In genomic region chr6:4417247-4417709, GRCm38 (mm10) we compare ENCODE assay signal across 8 mouse cellular contexts.
DNase-seq lines count a peak whose midpoint lies in the region; ATAC-seq lines count a peak whose summit lies in the region.

No protein-coding gene starts in this region.

- H3K27me3 ChIP-seq in forebrain, embryonic 12.5 days = no peaks in the 10 kb centered on the region
- no peaks in the 10 kb centered on the region for H3K27me3 ChIP-seq in hindbrain, embryonic 14.5 days (ENCODE audit: control insufficient read depth, insufficient read depth, low read length)

- WGBS in forebrain, embryonic 12.5 days = 31% methylated on average over 6 of the region's 6 CpGs
- 32% methylated on average over 6 of the region's 6 CpGs for WGBS in hindbrain, embryonic 14.5 days

- peak; percentile 7 for DNase-seq in ovary, adult 18-20 months (ENCODE audit: low spot score)
- DNase-seq in ovary, postnatal 10 days (ENCODE audit: low spot score) = no peak
- DNase-seq in hindbrain, embryonic 14.5 days (ENCODE audit: low spot score) = peak; percentile 67
- DNase-seq in lung, postnatal 14 days = peak; percentile 10
- DNase-seq in frontal cortex, adult 2 months (ENCODE audit: extremely low spot score in 1 of 2, low spot score in 1 of 2) = no peak
- DNase-seq in spleen, postnatal 10 days (ENCODE audit: low spot score in 2 of 2) = no peak

- H3K9me3 ChIP-seq in forebrain, embryonic 12.5 days = no peaks in the 10 kb centered on the region
- no peaks in the 10 kb centered on the region for H3K9me3 ChIP-seq in hindbrain, embryonic 14.5 days (ENCODE audit: control insufficient read depth, low read length)

- peak; percentile 64 for ATAC-seq in forebrain, embryonic 12.5 days (ENCODE audit: low FRiP score)
- peak; percentile 85 for ATAC-seq in hindbrain, embryonic 14.5 days (ENCODE audit: low FRiP score)
- no peak for ATAC-seq in granulocyte monocyte progenitor cell, adult 5-6 weeks (replicated peaks; ENCODE audit: poor library complexity, severe bottlenecking)

- H3K4me1 ChIP-seq in forebrain, embryonic 12.5 days = peaks cover 11% of the 10 kb centered on the region
- no peaks in the 10 kb centered on the region; the same call in 1 of the 2 replicates for H3K4me1 ChIP-seq in hindbrain, embryonic 14.5 days (replicated peaks; ENCODE audit: control insufficient read depth, insufficient read depth, low read length)

- no peaks in the 10 kb centered on the region for H3K36me3 ChIP-seq in forebrain, embryonic 12.5 days (replicated peaks)
- no peaks in the 10 kb centered on the region for H3K36me3 ChIP-seq in hindbrain, embryonic 14.5 days (replicated peaks; ENCODE audit: control insufficient read depth, insufficient read depth)

- no peak overlapping the region for H3K4me3 ChIP-seq in forebrain, embryonic 12.5 days (replicated peaks)
- no peak overlapping the region for H3K4me3 ChIP-seq in hindbrain, embryonic 14.5 days (replicated peaks; ENCODE audit: low read length)

- H3K9ac ChIP-seq in forebrain, embryonic 12.5 days = no peak overlapping the region
- H3K9ac ChIP-seq in hindbrain, embryonic 14.5 days = no peak overlapping the region

- no peak overlapping the region for H3K4me2 ChIP-seq in forebrain, embryonic 12.5 days
- H3K4me2 ChIP-seq in hindbrain, embryonic 14.5 days (replicated peaks) = peak overlapping the region; percentile 20

- H3K27ac ChIP-seq in forebrain, embryonic 12.5 days = no peak overlapping the region
- 0 out of 2 replicates have a peak overlapping the region, but pooled peaks have one; percentile 3 for H3K27ac ChIP-seq in hindbrain, embryonic 14.5 days

Comparison
In these comparisons a context has a peak if more than half of its experiments do, and no peak if none do; other contexts are left out.
1. DNase-seq: peak in ovary, adult 18-20 months (single experiment), hindbrain, embryonic 14.5 days (single experiment) and lung, postnatal 14 days (single experiment); none in ovary, postnatal 10 days (single experiment), frontal cortex, adult 2 months (0 of 2) and spleen, postnatal 10 days (0 of 2).